Mouse (Mus musculus) heart, adult 8-10 months (tissue): ENCODE data around the gene Rnf123. TPM values are rescaled to one million over a fixed set of nuclear protein-coding genes. Genes with fewer than 3 reads are reported as not detected.
"Not testable (repeated sequence)": the region's sequence is repeated elsewhere in the genome, so short reads cannot be mapped to it uniquely, and the experiment has no call there.

Experiments
- DNase-seq: peaks from one replicate; pipeline ENCODE4 v3.0.0; 2022; ENCODE audit warnings: low spot score
- microRNA-seq: library from miRNA; unstranded; fragments of <30 nt; microRNA quantifications from one replicate; pipeline ENCODE4 v1.2.0, GENCODE M21; 2022
- total RNA-seq, 4 experiments: library from RNA; stranded (reverse); gene quantifications; 2 replicates each; pipeline ENCODE4 v1.2.4; 2022

Rnf123 gene
- total RNA-seq, 4 experiments from 2014 or later, result 103 to 132 (median 110) TPM

- no peak for DNase-seq
These were observed 47.6 kb downstream of the Rnf123 start for GRCm38 (mm10) chr9:108035331-108036156.

DNA sequence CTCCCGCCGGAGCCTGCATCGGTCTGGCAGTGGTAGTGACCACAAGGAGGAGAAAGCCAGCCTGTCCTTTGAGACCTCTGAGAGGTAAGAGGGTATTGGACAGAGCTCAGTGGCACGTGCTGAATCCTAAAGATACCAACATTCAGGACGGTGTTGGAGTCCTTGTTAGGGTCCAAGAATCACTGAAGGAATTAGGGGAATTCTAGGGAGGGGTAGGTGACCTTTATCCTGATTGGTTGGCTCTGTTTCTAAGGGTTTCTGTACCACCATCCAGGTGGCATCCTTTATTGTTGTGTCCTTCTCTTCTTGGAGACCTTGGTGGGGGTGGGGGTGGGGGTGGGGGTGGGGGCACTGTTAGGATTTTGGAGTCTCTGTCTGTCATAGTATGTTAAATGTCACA, 51.0 kb downstream of the Rnf123 start:
- DNase-seq, result no peak

DNA sequence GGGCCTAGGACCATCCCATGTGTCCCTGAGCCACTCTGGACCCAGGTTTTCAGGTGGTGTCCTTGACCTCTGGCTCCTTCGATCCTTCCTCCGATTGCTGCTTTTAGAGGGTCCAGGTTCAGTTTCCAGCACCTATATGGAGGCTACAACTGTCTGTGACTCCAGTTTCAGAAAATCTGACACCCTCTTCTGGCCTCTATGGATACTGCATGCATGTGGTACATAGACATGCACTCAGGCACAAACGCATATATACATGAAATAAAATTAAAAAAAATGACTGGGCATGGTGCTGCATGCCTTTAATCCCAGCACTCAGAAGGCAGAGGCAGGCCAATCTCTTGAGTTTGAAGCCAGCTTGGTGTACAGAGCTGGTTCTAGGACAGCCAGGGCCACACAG, 55.3 kb downstream of the Rnf123 start:
- no peak for DNase-seq

GRCm38 (mm10) chr9:108026584-108026983, 56.6 kb downstream of the Rnf123 start:
- DNase-seq, result no peak

DNA sequence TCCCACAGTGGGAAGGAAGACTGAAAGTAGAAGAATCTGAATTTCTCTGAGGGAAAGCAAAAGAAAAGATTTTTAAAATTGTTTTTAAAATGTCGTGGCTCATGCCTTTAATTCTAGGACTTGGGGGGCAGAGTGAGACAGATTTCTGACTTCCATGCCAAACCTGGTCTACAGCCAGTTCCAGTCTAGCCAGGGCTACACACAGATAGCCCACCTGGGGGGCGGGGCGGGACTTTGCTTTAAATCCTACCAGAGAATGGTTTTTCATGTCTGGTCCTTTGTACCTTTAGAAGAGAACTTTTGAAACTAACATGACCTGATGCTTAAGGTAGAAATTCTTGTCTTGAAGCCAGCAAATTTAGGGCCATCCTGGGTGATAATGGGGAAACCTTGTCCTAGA, 59.9 kb downstream of the Rnf123 start:
- no peak for DNase-seq

GRCm38 (mm10) chr9:108020741-108021140, 62.4 kb downstream of the Rnf123 start:
- DNase-seq, result no peak

DNA sequence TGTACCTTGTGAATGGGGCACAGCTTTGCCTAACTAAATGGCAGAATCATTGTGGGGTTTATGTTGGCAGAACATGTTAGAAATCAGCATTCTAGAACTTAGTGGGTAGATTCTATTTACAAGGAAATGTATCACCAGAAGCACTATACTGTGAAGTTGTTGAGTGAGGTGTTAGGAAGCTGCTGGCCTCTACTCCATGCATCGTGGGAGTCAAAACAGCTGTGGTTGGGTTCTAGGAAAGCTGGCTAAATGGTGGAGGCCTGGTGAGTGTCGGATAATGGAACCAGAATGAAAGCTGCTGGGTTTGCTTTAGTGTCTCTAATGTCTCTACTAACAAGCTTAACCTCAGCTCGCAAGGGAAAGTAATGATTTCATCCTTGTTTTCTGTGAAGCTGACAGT, 66.0 kb downstream of the Rnf123 start:
- DNase-seq, result no peak

DNA sequence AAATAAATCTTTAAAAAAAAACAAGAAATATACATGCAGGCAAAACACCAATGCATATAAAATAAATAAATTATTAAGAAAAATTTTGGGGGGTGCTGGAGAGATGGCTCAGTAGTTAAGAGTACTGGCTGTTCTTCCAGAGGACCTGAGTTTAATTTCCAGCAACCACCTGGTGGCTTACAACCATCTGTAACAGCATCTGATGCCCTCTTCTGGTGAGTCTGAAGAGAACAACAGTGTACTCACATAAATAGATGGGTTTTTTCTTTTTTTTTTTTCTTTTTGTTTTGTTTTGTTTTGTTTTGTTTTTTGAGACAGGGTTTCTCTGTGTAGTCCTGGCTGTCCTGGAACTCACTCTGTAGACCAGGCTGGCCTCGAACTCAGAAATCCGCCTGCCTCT, 69.6 kb downstream of the Rnf123 start:
- not testable (repeated sequence) for DNase-seq

DNA sequence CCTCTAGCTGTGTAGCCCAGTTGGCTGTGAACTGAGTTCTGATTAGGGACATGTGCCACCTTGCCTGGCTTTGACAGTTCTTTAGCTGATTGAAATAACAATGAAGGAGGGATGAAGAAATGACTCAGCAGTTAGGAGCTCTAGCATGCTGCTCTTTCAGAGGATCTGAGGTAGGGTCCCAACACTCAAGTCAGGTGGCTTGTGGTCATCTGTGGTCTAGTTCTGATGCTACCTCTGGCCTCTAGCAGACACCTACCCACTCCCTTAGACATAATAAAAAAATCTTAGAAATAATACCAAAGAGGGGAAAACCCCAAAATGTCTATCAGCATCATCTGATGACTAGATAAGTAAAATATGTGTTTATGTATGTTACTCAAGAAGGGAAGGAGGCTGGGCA, 72.8 kb downstream of the Rnf123 start:
- no peak for DNase-seq

GRCm38 (mm10) chr9:108008041-108008440, 75.1 kb downstream of the Rnf123 start:
- DNase-seq, result no peak

- DNase-seq, result no peak
These were observed 79.6 kb downstream of the Rnf123 start for GRCm38 (mm10) chr9:108003531-108003890.

GRCm38 (mm10) chr9:108002778-108003530, 80.2 kb downstream of the Rnf123 start:
- DNase-seq, result no peak

- DNase-seq, result peak; percentile 100
These were observed 81.0 kb downstream of the Rnf123 start, which contains the start of gene Ip6k1 for GRCm38 (mm10) chr9:108001922-108002770. Ip6k1 (plus strand) TSS chr9:108002501.

Small RNAs within 50 kb of the gene (microRNA-seq; reads per million reads assigned to microRNA genes)
- gene Gm47303 (not detected), gene Mir7088 (not detected)

Other genes with a start within 250 kb of the Rnf123 start
- gene Rbm6, start 210.1 kb downstream of the Rnf123 start, total RNA-seq, result 10 to 100 TPM; 24.8 to 31.0 (median 27.6) TPM
- gene Mon1a, start 195.2 kb downstream of the Rnf123 start, total RNA-seq, result 10 to 100 TPM; 10.8 to 12.2 (median 11.9) TPM
- 1 to 10 TPM; 1.3 to 3.7 (median 2.1) TPM for gene Mst1r, start 176.5 kb downstream of the Rnf123 start, total RNA-seq
- gene Actl11, start 154.9 kb downstream of the Rnf123 start, total RNA-seq, result not detected
- gene Camkv, start 147.7 kb downstream of the Rnf123 start, total RNA-seq, result under 1 TPM in 2 of 4 experiments, not detected in 2; 0.16 to 0.66 TPM
- 1 to 10 TPM in 1 of 4 experiments, under 1 TPM in 3; 0.33 to 1.6 (median 0.80) TPM for gene Traip, start 133.2 kb downstream of the Rnf123 start, total RNA-seq
- gene Uba7, start 107.8 kb downstream of the Rnf123 start, total RNA-seq, result 10 to 100 TPM in 3 of 4 experiments, 1 to 10 TPM in 1; 8.8 to 20.8 (median 13.5) TPM
- gene Gm20661, start 100.3 kb downstream of the Rnf123 start, total RNA-seq, result under 1 TPM in 1 of 4 experiments, not detected in 3; 0.25 TPM
- 1 to 10 TPM; 6.0 to 9.5 (median 9.0) TPM for gene Inka1, start 97.5 kb downstream of the Rnf123 start, total RNA-seq
- under 1 TPM in 3 of 4 experiments, not detected in 1; 0.17 to 0.41 (median 0.19) TPM for gene Cdhr4, start 90.8 kb downstream of the Rnf123 start, total RNA-seq
- not detected for gene Gm20662, start 87.0 kb downstream of the Rnf123 start, total RNA-seq
- gene Ip6k1, start 80.8 kb downstream of the Rnf123 start, total RNA-seq, result 10 to 100 TPM; 32.4 to 54.1 (median 41.1) TPM
- 1 to 10 TPM; 7.3 to 9.6 (median 9.0) TPM for gene Gmppb, start 34.1 kb downstream of the Rnf123 start, total RNA-seq
- 1 to 10 TPM; 1.3 to 3.1 (median 1.6) TPM for gene Amigo3, start 30.2 kb downstream of the Rnf123 start, total RNA-seq
- under 1 TPM in 1 of 4 experiments, not detected in 3; 0.14 TPM for gene Mst1, start 2.9 kb downstream of the Rnf123 start, total RNA-seq
- gene Apeh, start 11.3 kb upstream of the Rnf123 start, total RNA-seq, result 10 to 100 TPM; 38.5 to 49.0 (median 44.9) TPM
- under 1 TPM; 0.05 to 0.06 (median 0.06) TPM for gene Bsn, start 107.0 kb upstream of the Rnf123 start, total RNA-seq
- gene Dag1, start 180.6 kb upstream of the Rnf123 start, total RNA-seq, result 100 to 1,000 TPM; 291 to 330 (median 302) TPM
- gene Nicn1, start 207.1 kb upstream of the Rnf123 start, total RNA-seq, result 10 to 100 TPM; 23.0 to 32.5 (median 28.5) TPM
- gene Amt, start 213.5 kb upstream of the Rnf123 start, total RNA-seq, result 1 to 10 TPM; 3.8 to 6.5 (median 4.9) TPM
- gene Rhoa, start 222.8 kb upstream of the Rnf123 start, total RNA-seq, result 100 to 1,000 TPM; 196 to 229 (median 224) TPM
- 10 to 100 TPM; 66.6 to 85.9 (median 81.5) TPM for gene Tcta, start 222.8 kb upstream of the Rnf123 start, total RNA-seq